Mouse (Mus musculus): ENCODE data around the gene Rptor. TPM values are rescaled to one million over a fixed set of nuclear protein-coding genes. Genes with fewer than 3 reads are reported as not detected.
"Not testable (repeated sequence)": the region's sequence is repeated elsewhere in the genome, so short reads cannot be mapped to it uniquely, and the experiment has no call there.

Rptor gene
- total RNA-seq, 2 experiments from 2014 or later, result 25.7 to 26.9 TPM

GRCm38 (mm10) chr11:119641831-119642381 lies 39.2 kb downstream of the Rptor start:
- DNase-seq, result no peak

GRCm38 (mm10) chr11:119643347-119643746 lies 40.6 kb downstream of the Rptor start:
- no peak for DNase-seq
- intact Hi-C loops (cut with DNase I; ENCODE audit: low total_unique reads), result no loop called here

More at GRCm38 (mm10) chr11:119641831-119642381, 39.2 kb downstream of the Rptor start:
- intact Hi-C loops (cut with DNase I; ENCODE audit: low total_unique reads), result no loop called here

- DNase-seq, result no peak
- intact Hi-C loops (cut with DNase I; ENCODE audit: low total_unique reads), result no loop called here
Observed at GRCm38 (mm10) chr11:119644140-119644539, 41.4 kb downstream of the Rptor start.

- no peak for DNase-seq
- intact Hi-C loops (cut with DNase I; ENCODE audit: low total_unique reads), result no loop called here
Observed at GRCm38 (mm10) chr11:119644612-119645379, 42.1 kb downstream of the Rptor start.

- DNase-seq, result no peak
- intact Hi-C loops (cut with DNase I; ENCODE audit: low total_unique reads), result no loop called here
Observed at GRCm38 (mm10) chr11:119650456-119650855, 47.8 kb downstream of the Rptor start.

GRCm38 (mm10) chr11:119653336-119653735 lies 50.6 kb downstream of the Rptor start:
- intact Hi-C loops (cut with DNase I; ENCODE audit: low total_unique reads), result no loop called here
- DNase-seq, result no peak

GRCm38 (mm10) chr11:119657534-119657933 lies 54.8 kb downstream of the Rptor start:
- DNase-seq, result no peak
- intact Hi-C loops (cut with DNase I; ENCODE audit: low total_unique reads), result no loop called here

- DNase-seq, result no peak
- intact Hi-C loops (cut with DNase I; ENCODE audit: low total_unique reads), result no loop called here
Observed at GRCm38 (mm10) chr11:119659296-119659695, 56.6 kb downstream of the Rptor start.

- intact Hi-C loops (cut with DNase I; ENCODE audit: low total_unique reads); DNase-seq: not testable (repeated sequence)
Observed at GRCm38 (mm10) chr11:119661479-119661878, 58.8 kb downstream of the Rptor start.

GRCm38 (mm10) chr11:119663876-119664275 lies 61.2 kb downstream of the Rptor start:
- no peak for DNase-seq
- intact Hi-C loops (cut with DNase I; ENCODE audit: low total_unique reads), result no loop called here

- intact Hi-C loops (cut with DNase I; ENCODE audit: low total_unique reads), result no loop called here
- DNase-seq, result no peak
Observed at GRCm38 (mm10) chr11:119664678-119665307, 62.1 kb downstream of the Rptor start.

GRCm38 (mm10) chr11:119665308-119665702 lies 62.6 kb downstream of the Rptor start:
- no peak for DNase-seq
- intact Hi-C loops (cut with DNase I; ENCODE audit: low total_unique reads), result no loop called here

- DNase-seq, result no peak
Observed at GRCm38 (mm10) chr11:119666567-119667108, 63.9 kb downstream of the Rptor start.

GRCm38 (mm10) chr11:119670690-119671666 lies 68.3 kb downstream of the Rptor start:
- DNase-seq, result no peak
- intact Hi-C loops (cut with DNase I; ENCODE audit: low total_unique reads), result no loop called here

More at GRCm38 (mm10) chr11:119666567-119667108, 63.9 kb downstream of the Rptor start:
- intact Hi-C loops (cut with DNase I; ENCODE audit: low total_unique reads), result no loop called here

- intact Hi-C loops (cut with DNase I; ENCODE audit: low total_unique reads), result no loop called here
- DNase-seq, result no peak
Observed at GRCm38 (mm10) chr11:119672041-119672440, 69.3 kb downstream of the Rptor start.

- DNase-seq, result no peak
- intact Hi-C loops (cut with DNase I; ENCODE audit: low total_unique reads), result no loop called here
Observed at GRCm38 (mm10) chr11:119672775-119673174, 70.1 kb downstream of the Rptor start.

GRCm38 (mm10) chr11:119674835-119675234 lies 72.1 kb downstream of the Rptor start:
- intact Hi-C loops (cut with DNase I; ENCODE audit: low total_unique reads), result no loop called here
- DNase-seq, result no peak

GRCm38 (mm10) chr11:119675546-119675945 lies 72.8 kb downstream of the Rptor start:
- intact Hi-C loops (cut with DNase I; ENCODE audit: low total_unique reads), result no loop called here
- DNase-seq, result no peak

- DNase-seq, result no peak
Observed at GRCm38 (mm10) chr11:119676751-119677411, 74.2 kb downstream of the Rptor start.

More at GRCm38 (mm10) chr11:119676751-119677411, 74.2 kb downstream of the Rptor start:
- intact Hi-C loops (cut with DNase I; ENCODE audit: low total_unique reads), result no loop called here

All from gastrocnemius, postnatal 14 days (tissue).